Mouse (Mus musculus) bone marrow, adult 2 months (tissue): ENCODE measurements around the gene H2-Eb2.

Experiments used
- CTCF ChIP-seq: fragments of 200-500 bp; IDR thresholded peaks from 2 replicates; pipeline ENCODE4 v1.5.1; 2011; ENCODE audit warnings: low read length, control low read depth; ENCODE audit not compliant: control insufficient read depth, insufficient read depth
- POLR2A ChIP-seq: fragments of 200-500 bp; IDR thresholded peaks from 2 replicates; pipeline ENCODE4 v1.6.1; 2011; ENCODE audit warnings: low read depth, mild to moderate bottlenecking, control low read depth, low read length, borderline replicate concordance; ENCODE audit not compliant: control insufficient read depth

DNA sequence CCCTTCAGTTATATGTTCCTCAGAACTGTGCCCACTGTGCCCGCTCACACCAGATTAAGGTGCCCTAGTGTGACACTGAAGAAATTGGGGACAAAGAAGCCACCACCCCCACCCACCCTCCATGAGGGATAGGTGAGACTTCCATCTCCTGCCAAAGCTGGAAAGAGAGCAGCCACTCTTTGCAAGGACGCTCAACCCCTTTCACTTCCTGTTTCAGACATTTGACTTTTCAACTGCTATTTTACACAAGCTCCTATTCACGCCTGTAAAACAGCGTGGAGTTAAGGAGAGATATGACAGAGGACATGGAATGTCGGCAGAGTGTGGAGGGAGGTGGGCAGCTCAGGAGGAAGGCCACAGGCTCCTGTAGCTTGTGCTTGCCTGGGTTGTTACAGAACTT is 39.0 kb upstream of the H2-Eb2 start:
- TF ChIP-seq POLR2A (no peak), CTCF (no peak)
